In the genomic region with DNA sequence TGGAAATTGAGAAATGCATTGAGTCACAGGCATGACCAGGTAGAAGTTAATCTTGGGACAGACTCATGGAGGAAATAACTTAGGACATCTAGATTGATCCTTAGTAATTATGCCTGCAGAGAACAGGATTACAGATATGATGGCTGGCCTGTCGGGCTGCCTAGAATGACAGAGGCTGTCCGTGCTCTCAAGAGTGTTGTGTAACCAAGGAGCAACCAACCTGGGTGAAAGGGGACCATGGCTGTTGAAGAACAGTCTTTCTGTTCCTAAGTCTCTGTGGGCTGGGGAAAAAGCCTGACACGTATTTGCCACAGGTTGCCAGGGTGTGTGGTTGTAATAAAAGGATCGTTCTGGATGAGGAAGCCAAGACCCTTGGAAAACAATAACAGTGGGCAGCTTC, we compare ENCODE assay signal across 25 mouse cellular contexts. TPM values are rescaled to one million over a fixed set of nuclear protein-coding genes. Genes with fewer than 3 reads are reported as not detected.
"Had no signal": no experiment of that assay in that cellular context is flagged by ENCODE, and none has a peak within 500 bp of the region (broad histone marks: within the 10 kb centered on the region; RNA-seq: fewer than 3 reads in every experiment).

No protein-coding gene starts in this region.

- ATAC-seq: liver, postnatal 0 days; lung, postnatal 0 days had no signal

- H3K9me3 ChIP-seq: liver, embryonic 15.5 days; midbrain, embryonic 12.5 days; neural tube, embryonic 13.5 days; neural tube, embryonic 15.5 days; stomach, embryonic 15.5 days had no signal

- H3K4me3 ChIP-seq: liver, embryonic 15.5 days; lung, embryonic 15.5 days; megakaryocyte, embryonic 14.5 days; midbrain, embryonic 12.5 days; myocyte; neural tube, embryonic 13.5 days; neural tube, embryonic 15.5 days; stomach, embryonic 15.5 days had no signal

- H3K4me2 ChIP-seq: liver, embryonic 15.5 days; lung, embryonic 15.5 days; midbrain, embryonic 12.5 days; neural tube, embryonic 13.5 days; neural tube, embryonic 15.5 days; stomach, embryonic 15.5 days had no signal

- H3K9ac ChIP-seq: liver, embryonic 15.5 days; liver, postnatal 0 days; lung, embryonic 15.5 days; midbrain, embryonic 12.5 days; neural tube, embryonic 13.5 days; neural tube, embryonic 15.5 days; stomach, embryonic 15.5 days had no signal

- DNase-seq: liver, postnatal 0 days; lung, adult 2 months; lung, postnatal 14 days; lung, postnatal 36 days; midbrain, embryonic 14.5 days; retina, postnatal 1 day; right cerebral cortex, adult 18-20 months; right cerebral cortex, postnatal 25 days; right cerebral cortex, postnatal 4 days; thymus, adult 2 months; thymus, postnatal 25 days; thymus, postnatal 4 days had no signal

- H3K4me1 ChIP-seq: liver, embryonic 15.5 days; lung, embryonic 15.5 days; midbrain, embryonic 12.5 days; neural tube, embryonic 13.5 days; neural tube, embryonic 15.5 days; stomach, embryonic 15.5 days had no signal

- H3K27me3 ChIP-seq: liver, embryonic 15.5 days; lung, embryonic 15.5 days; midbrain, embryonic 12.5 days; neural tube, embryonic 15.5 days; stomach, embryonic 15.5 days had no signal

- H3K36me3 ChIP-seq: liver, embryonic 15.5 days; lung, embryonic 15.5 days; midbrain, embryonic 12.5 days; neural tube, embryonic 13.5 days; neural tube, embryonic 15.5 days; stomach, embryonic 15.5 days had no signal

- H3K27ac ChIP-seq: liver, embryonic 15.5 days; lung, embryonic 15.5 days; macrophage; midbrain, embryonic 12.5 days; neural tube, embryonic 13.5 days; neural tube, embryonic 15.5 days; stomach, embryonic 15.5 days; stomach, postnatal 0 days had no signal

RNA-seq across cellular contexts. Expression of a gene that starts 45.1 kb away (rescaled TPM):
- polyA plus RNA-seq: liver, embryonic 15.5 days; liver, postnatal 0 days; macrophage; neural tube, embryonic 11.5 days; small intestine, adult 2 months had no signal
